Mouse (Mus musculus) cerebellum, postnatal 4 days (tissue): ENCODE data around the gene Mctp1.
A peak's percentile ranks its signal among the peaks of the same experiment; 100 is the strongest.
"Not testable (repeated sequence)": the region's sequence is repeated elsewhere in the genome, so short reads cannot be mapped to it uniquely, and the experiment has no call there.

Experiments
- DNase-seq, 2 experiments: peaks; one replicate each; pipeline ENCODE4 v3.0.0; 2022; ENCODE audit warnings: low spot score in 2 of 2, mixed read lengths in 1 of 2

The Mctp1 gene

DNA sequence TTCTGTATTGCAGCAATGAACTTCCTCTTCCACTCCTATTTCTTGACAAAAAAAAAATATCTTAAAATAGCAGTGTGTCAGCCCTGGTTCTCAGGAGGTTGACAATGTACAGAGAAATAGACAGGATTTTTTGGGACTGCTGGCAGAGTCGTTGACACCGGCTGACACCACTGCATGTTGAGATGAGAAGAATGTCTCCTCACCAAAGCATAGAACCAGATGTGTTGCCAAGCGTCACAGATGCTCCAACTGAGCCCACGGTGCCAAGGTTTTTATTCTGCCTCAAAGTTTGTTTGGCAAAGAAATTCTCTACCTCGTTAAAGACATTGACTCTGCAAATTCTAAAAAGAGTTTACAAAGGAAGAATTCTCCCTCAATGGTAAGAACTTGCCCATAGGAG, 548.6 kb downstream of the Mctp1 start:
- no peak for DNase-seq

DNA sequence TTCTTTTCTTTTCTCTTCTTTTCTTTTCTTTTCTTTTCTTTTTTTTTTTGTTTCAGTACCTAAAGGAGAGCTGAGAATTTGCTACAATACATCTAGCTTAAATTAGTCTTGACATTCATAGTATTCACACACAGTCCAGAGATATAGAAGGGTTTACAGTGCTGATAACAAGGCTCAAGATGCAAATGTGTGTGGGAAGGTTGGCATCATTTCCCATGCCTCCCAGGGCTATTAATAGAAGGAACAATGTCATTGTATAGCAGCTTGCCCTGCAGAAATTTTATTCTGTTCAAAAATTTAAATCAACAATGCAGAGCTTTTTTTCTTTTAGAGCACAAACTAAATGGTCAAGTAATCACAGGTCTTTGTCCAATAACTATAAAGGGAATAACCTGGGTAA, 564.9 kb downstream of the Mctp1 start:
- no peak for DNase-seq

DNA sequence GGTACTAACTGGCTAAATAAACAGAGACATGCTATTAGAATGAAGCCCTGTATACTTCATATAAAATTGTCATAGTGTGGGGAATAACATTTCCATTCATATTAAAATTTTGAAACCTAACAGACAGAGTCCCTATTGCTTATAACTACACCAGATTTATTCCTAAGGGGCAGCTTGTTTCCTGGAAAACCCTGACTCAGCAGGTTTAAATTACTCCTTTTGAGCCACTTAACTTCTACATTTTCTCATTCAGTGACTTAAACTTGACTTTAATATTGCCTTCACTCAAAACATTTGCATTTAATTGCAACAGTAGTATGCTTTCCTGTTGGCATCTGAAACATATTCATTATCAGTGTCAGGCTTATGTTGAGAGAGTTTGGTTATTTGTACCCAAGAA, 583.3 kb downstream of the Mctp1 start:
- no peak for DNase-seq

DNA sequence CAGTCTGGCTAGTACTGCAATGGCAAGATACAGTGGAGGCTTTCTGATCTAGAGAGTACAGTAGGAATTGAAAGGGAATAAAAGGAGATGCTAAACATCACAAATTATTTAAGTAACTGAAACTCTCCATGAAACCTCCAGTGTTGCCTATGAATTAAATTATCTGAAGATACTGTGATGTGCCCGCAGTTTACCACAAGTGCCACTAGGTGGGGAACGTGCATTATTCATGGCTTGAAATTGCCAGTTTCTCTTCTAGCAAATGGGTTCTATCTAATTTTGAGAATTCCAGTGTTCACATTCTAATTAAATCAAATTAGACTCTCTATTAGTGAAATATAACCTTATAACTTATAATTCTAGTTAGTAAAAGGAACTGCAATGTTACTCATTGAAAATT, 585.1 kb downstream of the Mctp1 start:
- DNase-seq: peak in 1 of 2 experiments; percentile 53

DNA sequence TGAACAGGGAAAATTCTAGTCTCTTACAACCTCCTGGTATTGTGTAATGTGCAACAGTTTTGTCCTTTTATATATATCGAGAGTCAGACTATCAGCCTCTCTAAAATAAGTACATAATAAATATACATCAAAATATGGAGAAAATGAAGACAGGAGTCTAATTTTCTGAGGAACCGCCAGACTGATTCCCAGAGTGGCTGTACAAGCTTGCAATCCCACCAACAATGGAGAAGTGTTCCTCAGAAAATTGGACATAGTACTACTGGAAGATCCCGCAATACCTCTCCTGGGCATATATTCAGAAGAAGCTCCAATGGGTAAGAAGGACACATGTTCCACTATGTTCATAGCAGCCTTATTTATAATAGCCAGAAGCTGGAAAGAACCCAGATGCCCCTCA, 586.7 kb downstream of the Mctp1 start:
- not testable (repeated sequence) for DNase-seq

DNA sequence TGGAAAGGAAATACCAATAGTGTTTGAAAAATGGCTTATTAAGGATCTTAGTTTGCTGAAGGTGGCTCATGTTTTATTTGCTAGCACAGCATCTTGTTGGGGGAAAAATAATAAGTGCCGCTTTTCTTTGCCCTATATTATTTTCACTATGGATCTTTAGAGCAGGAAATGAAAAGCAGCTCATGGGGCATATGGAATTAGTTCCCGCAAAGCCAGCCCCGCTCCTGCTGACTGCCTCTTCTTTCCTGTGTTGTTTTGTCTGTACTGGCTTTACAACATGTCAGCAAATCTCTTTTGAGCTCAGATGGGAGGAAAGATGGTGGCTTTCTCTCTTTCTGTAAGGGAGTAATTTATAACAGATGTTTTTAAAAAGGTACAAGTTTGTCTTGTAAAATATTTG, 618.3 kb downstream of the Mctp1 start:
- DNase-seq: no peak

DNA sequence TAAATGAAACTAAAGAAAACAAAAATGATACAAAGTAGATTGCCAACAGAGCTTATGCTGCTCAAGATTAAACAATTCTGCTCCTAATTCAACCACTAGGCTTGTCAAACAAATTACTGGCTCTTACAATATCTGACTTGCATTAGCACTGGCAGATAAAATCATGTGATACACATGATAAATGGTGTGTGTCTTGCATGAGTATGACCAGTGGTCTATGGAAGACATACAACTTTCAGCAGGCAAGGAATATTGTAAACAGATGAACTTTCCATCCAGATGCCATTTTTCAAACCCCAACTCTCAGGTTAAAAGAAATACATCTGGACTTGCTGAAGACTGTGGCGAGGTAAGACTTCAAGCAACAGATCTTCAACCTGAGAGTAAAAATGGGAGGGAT, 619.3 kb downstream of the Mctp1 start:
- no peak for DNase-seq

DNA sequence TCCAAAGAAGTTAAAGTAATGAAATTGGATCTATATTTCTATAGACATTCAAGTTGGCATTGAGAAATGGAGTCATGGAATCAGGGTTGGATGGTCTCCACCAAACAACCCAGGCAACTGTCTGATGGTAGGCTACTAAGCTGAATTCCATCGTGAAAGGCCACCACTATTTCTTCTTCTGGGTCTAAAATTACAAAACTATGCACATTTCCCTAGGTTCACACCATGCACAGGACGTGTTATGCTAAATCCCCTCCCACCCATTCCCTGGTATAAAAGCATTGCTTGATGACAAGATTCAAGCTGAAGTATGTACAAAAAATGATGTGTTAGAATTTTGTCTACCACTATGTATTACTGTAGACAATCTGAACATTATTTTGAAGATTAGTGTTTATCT, 634.5 kb downstream of the Mctp1 start:
- DNase-seq: no peak

DNA sequence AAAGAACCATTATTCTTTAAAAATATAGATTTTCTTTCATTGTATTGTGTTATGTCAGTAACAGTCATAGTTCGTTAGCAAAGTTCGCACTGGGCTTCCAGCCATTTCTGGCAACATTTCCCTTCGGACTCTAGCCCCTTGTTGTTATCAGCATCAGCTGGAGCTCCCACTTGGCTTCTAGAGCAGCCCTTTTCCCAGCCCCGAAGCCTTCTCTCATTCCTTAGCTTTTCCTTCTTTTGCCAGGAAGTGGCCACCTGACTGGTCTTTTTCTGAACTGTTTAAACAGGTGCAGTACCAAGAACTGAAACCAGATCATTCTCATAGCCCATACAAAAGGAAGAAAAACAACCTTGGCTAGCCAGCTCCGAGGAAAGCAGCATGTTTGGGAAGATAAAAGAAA, 645.3 kb downstream of the Mctp1 start:
- no peak for DNase-seq

DNA sequence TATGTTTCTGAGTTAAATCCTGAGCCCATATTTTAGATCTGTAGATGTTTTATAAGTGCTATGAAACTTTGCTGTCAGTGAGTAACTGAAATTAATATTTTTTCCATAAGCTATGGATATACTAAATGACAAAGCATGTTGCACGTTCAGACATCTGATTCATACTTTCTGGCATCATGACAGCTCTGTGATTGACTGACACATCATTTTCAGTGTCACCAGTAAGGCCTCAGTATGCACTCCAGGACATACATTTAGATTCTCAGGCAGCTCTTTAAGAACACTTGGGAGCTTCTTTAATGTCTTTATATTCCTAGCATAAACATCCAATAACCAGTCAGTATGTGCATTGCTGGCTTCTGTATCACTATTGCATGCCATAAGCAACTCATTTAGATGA, 659.0 kb downstream of the Mctp1 start:
- DNase-seq: no peak

DNA sequence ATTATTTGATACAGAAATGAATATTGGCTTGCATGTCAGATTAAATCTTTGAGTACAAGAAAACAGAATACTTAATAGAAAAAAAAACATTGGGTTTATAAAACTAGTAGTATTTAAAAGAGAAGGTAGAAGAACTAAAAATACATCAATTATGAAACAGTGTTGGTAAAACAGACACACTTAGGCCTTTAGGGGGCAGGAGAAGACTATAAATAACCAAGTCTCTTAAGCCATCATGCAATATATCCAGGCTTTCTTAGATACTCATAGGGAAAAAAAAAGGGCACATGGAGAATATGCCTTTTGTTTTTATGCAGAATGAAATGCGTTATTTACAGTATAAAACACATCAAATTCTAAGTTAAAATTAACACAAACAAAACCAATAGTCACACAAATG, 661.0 kb downstream of the Mctp1 start:
- no peak for DNase-seq

DNA sequence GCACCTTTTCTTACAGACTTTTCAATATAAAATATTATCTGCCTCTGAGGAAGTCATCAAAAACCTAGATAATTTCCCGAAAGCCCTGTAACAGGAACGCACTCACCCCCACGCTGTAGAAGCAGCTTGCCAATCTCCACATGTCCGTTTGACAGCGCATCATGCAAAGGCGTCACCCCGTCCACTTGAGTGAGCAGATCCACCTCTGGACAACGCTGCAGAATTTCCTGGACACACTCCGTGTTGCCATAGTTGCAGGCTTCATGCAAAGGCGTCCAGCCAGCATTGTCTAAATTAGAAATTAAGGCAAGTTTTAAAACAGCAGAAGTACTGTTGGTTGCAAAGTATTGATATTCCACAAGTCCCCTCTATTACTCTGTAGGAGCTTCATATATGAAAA, 662.1 kb downstream of the Mctp1 start:
- DNase-seq: peak in 1 of 2 experiments; percentile 37

DNA sequence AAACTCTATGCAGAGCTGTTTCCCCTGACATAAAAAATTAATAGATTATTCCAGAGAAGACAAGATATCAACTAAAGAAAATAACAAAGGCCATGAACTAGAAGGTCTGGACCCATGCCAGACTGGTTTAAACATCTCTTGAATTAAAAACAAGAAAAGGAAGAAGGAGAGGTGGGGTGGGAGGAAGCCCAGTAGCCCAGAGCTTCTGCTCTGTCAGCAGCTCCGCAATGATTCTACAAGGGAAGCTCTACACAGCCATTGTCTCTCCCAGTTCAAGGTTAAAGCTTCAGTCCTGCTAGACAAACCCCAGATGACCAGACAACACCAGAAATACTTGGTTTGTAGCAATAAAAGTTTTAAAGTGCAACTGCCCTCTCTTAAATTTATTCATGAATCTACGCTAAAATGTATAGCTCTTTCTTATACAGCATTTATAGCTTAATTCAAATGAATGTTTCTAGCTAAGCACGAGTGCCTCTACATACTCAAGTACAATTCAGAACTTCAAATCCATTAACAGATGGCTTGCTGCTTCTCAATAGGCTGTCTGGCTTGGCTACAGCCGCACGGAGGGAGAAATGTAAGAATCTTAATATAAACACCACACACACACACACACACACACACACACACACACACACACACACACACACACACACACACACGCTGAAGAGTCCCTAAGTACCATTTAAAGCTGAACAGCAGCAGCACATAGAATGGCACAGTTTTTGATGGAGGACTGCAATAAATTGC, 663.0 kb downstream of the Mctp1 start:
- DNase-seq: peak in 1 of 2 experiments; percentile 25

DNA sequence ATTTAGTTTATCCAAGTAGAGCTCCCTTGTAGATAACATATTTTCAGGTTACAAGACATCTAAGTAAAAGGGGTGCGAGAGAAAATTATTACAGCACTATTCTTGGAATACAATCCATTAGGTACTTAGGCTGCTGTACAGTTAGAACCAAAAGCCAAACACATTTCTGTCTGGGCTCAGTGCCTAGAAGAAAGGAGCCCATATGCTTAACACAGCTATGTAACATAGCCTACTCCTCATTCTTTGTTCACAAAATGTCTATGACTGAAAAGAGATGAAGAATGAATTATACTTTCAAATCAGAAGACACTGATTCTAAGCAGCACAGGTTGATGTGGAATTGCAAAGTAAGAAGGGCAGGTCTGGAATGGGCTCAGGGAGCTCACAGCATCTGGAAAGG, 664.1 kb downstream of the Mctp1 start:
- DNase-seq: no peak

DNA sequence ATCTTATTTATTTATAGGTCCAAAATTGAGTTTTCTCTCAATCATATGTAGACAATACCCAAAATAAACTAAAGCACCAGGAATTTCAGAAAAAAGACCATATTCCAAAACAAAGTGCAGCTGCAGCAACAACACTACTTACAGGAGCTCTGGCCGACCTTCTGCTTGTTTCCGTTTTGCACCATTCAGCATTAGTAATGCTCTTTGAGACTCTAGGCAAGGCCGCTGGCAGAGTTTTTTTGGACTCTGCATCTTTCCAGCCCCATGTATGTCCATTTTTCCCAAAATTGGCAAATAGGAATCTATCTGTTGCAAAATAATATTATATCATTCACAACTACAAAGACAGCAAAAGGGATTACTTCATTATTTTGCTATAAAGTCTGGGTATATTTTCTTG, 665.4 kb downstream of the Mctp1 start:
- no peak for DNase-seq

DNA sequence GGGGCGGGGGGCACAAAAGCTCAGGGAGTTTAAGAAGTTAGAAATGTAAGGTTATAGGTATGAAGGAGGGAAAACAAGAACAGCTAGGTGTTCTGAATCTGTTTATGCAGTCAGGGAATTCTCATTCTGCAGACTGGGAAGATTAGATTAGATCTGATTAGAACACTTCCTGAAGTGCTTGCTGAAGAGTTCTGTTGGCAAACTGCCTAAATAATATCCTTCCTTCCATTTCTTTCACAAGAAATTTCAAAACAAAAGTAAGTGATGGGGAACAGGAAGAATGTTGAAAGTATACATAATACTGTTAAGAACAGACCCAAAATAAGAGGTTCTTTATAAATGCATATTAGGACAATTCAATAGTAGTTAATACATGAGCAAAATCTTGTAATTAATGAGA, 678.9 kb downstream of the Mctp1 start:
- DNase-seq: no peak

DNA sequence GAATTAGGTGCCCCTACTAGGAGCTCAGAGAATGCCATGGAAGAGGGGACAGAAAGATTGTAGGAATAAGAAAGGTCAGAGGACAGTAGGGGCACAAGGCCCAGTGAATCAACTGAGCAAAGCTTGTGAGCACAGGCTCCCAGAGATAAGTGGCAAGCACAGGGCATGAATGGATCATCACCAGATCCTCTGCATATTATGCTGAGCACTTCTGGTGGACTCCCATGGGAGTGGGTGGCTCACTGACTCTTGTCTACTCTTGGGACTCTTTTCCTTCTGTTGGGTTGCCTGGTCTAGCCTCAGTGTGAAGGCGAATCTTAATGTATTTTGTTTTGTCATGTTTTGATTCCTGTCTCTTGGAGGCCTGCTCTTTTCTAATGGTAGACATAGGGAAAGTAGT, 684.5 kb downstream of the Mctp1 start:
- no peak for DNase-seq

DNA sequence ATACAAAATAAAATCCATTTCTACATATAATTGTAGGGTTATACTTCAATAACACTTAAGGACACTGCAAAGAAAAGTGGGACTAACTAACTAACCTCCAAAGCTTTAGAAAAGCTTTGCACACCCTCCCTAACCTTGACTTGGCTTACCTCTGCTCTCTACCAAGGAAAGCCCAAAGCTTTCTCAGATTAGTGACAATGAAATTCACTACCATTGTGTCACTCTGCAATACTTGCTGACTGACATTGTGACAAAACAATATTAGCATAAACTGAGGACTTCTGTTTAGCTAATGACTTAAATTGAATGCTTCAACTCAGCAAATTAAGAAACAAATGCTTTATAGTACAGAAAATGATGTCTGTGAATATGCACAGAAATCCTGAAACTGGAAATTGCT, 687.7 kb downstream of the Mctp1 start:
- DNase-seq: no peak
